In genomic region chr14:23475129-23475528, GRCm38 (mm10) we compare ENCODE assay signal across 16 mouse cellular contexts.
"Had no signal": no experiment of that assay in that cellular context is flagged by ENCODE, and none has a peak within 500 bp of the region (broad histone marks: within the 10 kb centered on the region; RNA-seq: fewer than 3 reads in every experiment).

No protein-coding gene starts in this region.

- H3K36me3 ChIP-seq: kidney, embryonic 15.5 days; liver, embryonic 13.5 days had no signal

- H3K4me2 ChIP-seq: kidney, embryonic 15.5 days; liver, embryonic 13.5 days; midbrain, embryonic 11.5 days had no signal

- H3K27ac ChIP-seq: kidney, embryonic 15.5 days; left cerebral cortex, adult 2 months; liver, embryonic 13.5 days; stomach, postnatal 0 days had no signal

- H3K9ac ChIP-seq: kidney, embryonic 15.5 days; liver, embryonic 13.5 days had no signal

- H3K4me3 ChIP-seq: kidney, embryonic 15.5 days; left cerebral cortex, adult 2 months; liver, embryonic 13.5 days had no signal

- H3K27me3 ChIP-seq: kidney, embryonic 15.5 days; liver, embryonic 13.5 days had no signal

- H3K4me1 ChIP-seq: kidney, embryonic 15.5 days; liver, embryonic 13.5 days had no signal

- H3K9me3 ChIP-seq: kidney, embryonic 15.5 days; liver, embryonic 13.5 days had no signal

- DNase-seq: kidney, adult 11 months; kidney, adult 8-10 months; kidney, postnatal 10 days; kidney, postnatal 36 days; liver, embryonic 13.5 days; lung, adult 2 months; lung, postnatal 14 days; lung, postnatal 4 days; midbrain, embryonic 14.5 days; thymus, adult 2 months; thymus, postnatal 14 days; thymus, postnatal 4 days had no signal
